Mouse (Mus musculus) cortical plate, adult 2 months (tissue): ENCODE data around the gene Rpl5.

Source experiments
- CTCF ChIP-seq: fragments of 200-500 bp; IDR thresholded peaks from 2 replicates; pipeline ENCODE4 v1.5.1; 2011; ENCODE audit warnings: mild to moderate bottlenecking, control low read depth, low read length; ENCODE audit not compliant: insufficient read depth; ENCODE audit errors: extremely low read depth
- POLR2A ChIP-seq: fragments of 200-500 bp; IDR thresholded peaks from 2 replicates; pipeline ENCODE4 v1.6.1; 2011; ENCODE audit warnings: mild to moderate bottlenecking, low read length, control low read depth; ENCODE audit not compliant: insufficient read depth; ENCODE audit errors: extremely low read depth

DNA sequence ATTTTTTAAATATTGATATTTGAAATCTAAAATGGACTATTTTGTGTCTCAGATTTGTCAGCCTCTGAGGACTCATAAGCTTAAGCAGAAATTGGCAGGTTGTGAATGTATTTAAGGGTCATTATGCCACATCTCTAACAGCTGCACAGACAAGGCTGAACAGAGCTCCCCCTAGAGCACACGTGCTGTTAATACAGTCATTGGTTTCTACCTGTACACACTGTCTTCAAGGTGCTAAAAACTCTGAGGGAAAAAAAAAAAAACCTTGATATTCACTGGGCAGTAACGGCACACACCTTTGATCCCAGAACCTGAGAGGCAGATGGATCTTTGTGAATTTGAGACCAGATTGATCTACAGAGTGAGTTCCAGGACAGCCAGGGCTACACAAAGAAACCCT, 41.3 kb upstream of the Rpl5 start:
- TF ChIP-seq CTCF: peak; percentile 35
- TF ChIP-seq POLR2A: no peak
